Comparison of ENCODE assay signal across 8 mouse cellular contexts in the genomic region with DNA sequence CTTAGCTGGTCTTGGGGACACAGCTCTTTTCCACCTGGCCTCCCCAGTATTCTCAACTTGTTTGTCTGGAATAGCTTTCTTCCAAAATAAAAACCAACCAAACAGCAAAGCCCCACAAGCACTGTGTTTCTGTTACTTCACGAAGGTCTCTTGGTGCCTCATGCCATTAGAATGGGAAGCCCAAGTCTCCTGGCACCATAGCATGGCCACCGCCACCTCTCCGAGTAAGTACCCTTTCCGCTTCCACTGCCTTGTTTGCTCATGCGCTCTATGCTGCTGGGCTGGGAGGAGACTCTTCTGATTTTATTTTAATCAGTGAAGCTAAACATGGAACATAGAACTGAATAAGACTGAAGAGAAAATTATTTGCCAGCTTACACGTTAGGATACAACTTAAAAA. TPM values are rescaled to one million over a fixed set of nuclear protein-coding genes. Genes with fewer than 3 reads are reported as not detected.
A peak's percentile ranks its signal among the peaks of the same experiment; 100 is the strongest.
DNase-seq lines count a peak whose midpoint lies in the region; ATAC-seq and TF ChIP-seq lines count a peak whose summit lies in the region.

No protein-coding gene starts in this region.

- no peaks in the 10 kb centered on the region for H3K9me3 ChIP-seq in kidney, embryonic 15.5 days (replicated peaks)
- H3K9me3 ChIP-seq in heart, embryonic 16.5 days (replicated peaks; ENCODE audit: control insufficient read depth, low read length), result no peaks in the 10 kb centered on the region
- no peaks in the 10 kb centered on the region for H3K9me3 ChIP-seq in liver, postnatal 0 days (ENCODE audit: low read length)

- H3K27me3 ChIP-seq in kidney, embryonic 15.5 days, result no peaks in the 10 kb centered on the region
- no peaks in the 10 kb centered on the region for H3K27me3 ChIP-seq in heart, embryonic 16.5 days (ENCODE audit: control insufficient read depth, insufficient read depth, low read length)
- no peaks in the 10 kb centered on the region for H3K27me3 ChIP-seq in liver, postnatal 0 days (ENCODE audit: insufficient read depth, low read length)

- no peak overlapping the region for H3K9ac ChIP-seq in kidney, embryonic 15.5 days
- no peak overlapping the region for H3K9ac ChIP-seq in heart, embryonic 16.5 days (ENCODE audit: low read length)
- 0 out of 2 replicates have a peak overlapping the region, but pooled peaks have one; percentile 39 for H3K9ac ChIP-seq in liver, postnatal 0 days (replicated peaks)

- peaks cover 5% of the 10 kb centered on the region; the same call in 1 of the 2 replicates for H3K36me3 ChIP-seq in kidney, embryonic 15.5 days
- H3K36me3 ChIP-seq in heart, embryonic 16.5 days (ENCODE audit: control insufficient read depth, insufficient read depth), result no peaks in the 10 kb centered on the region
- no peaks in the 10 kb centered on the region; the same call in 1 of the 2 replicates for H3K36me3 ChIP-seq in liver, postnatal 0 days (replicated peaks; ENCODE audit: insufficient read depth, low read length)

- no peak overlapping the region for H3K4me3 ChIP-seq in kidney, embryonic 15.5 days (replicated peaks)
- peak overlapping the region; percentile 30 for H3K4me3 ChIP-seq in heart, embryonic 16.5 days (ENCODE audit: low read length)
- peak overlapping the region; percentile 87; the same call in 1 of the 2 replicates for H3K4me3 ChIP-seq in liver, postnatal 0 days (ENCODE audit: low read depth, low read length)

- H3K27ac ChIP-seq in kidney, embryonic 15.5 days, result no peak overlapping the region
- no peak overlapping the region for H3K27ac ChIP-seq in heart, embryonic 16.5 days (ENCODE audit: low read length)
- H3K27ac ChIP-seq in liver, postnatal 0 days (ENCODE audit: low read depth), result no peak overlapping the region

- TF ChIP-seq CTCF in brain, embryonic 14.5 days (IDR thresholded peaks at IDR 0.05; ENCODE audit: borderline replicate concordance, extremely low read depth, insufficient read depth, insufficient read length), result no peak
- no peak for TF ChIP-seq CTCF in liver, postnatal 0 days (IDR thresholded peaks at IDR 0.05; ENCODE audit: low read depth)

- DNase-seq in kidney, adult 9 months, result no peak
- peak; percentile 39 for DNase-seq in brain, embryonic 14.5 days (ENCODE audit: low read depth)
- no peak for DNase-seq in liver, postnatal 0 days
- DNase-seq in testis, postnatal 14 days (ENCODE audit: low spot score), result no peak
- DNase-seq in spleen, adult 12 weeks (ENCODE audit: low spot score), result no peak
- DNase-seq in spleen, adult 18-20 months, result no peak

- no peak for TF ChIP-seq POLR2A in brain, embryonic 14.5 days (IDR thresholded peaks at IDR 0.05; ENCODE audit: borderline replicate concordance, extremely low read depth, insufficient read depth, insufficient read length, poor library complexity, severe bottlenecking)

- H3K4me2 ChIP-seq in kidney, embryonic 15.5 days, result peak overlapping the region; percentile 22; the same call in 1 of the 2 replicates
- H3K4me2 ChIP-seq in heart, embryonic 16.5 days (ENCODE audit: low read depth, low read length), result peak overlapping the region; percentile 54
- H3K4me2 ChIP-seq in liver, postnatal 0 days (ENCODE audit: low read depth, low read length), result peak overlapping the region; percentile 87

- 83% methylated on average over 6 of the region's 6 CpGs for WGBS in kidney, embryonic 15.5 days
- WGBS in heart, embryonic 16.5 days, result 77% methylated on average over 6 of the region's 6 CpGs
- WGBS in liver, postnatal 0 days (ENCODE audit: insufficient replicate concordance), result 75% methylated on average over 6 of the region's 6 CpGs

- ATAC-seq in kidney, embryonic 15.5 days (replicated peaks; ENCODE audit: low FRiP score), result no peak
- ATAC-seq in heart, embryonic 16.5 days (replicated peaks; ENCODE audit: extremely low read depth, insufficient read depth, low FRiP score), result no peak
- ATAC-seq in liver, postnatal 0 days, result no peak

- no peak for TF ChIP-seq EP300 in liver, postnatal 0 days (IDR thresholded peaks at IDR 0.05; ENCODE audit: low read depth)

- peaks cover 44% of the 10 kb centered on the region for H3K4me1 ChIP-seq in kidney, embryonic 15.5 days
- peaks cover 42% of the 10 kb centered on the region for H3K4me1 ChIP-seq in heart, embryonic 16.5 days (ENCODE audit: control insufficient read depth, insufficient read depth, low read length)
- H3K4me1 ChIP-seq in liver, postnatal 0 days (ENCODE audit: insufficient read depth), result peaks cover 25% of the 10 kb centered on the region

RNA-seq across cellular contexts. Expression of a gene that starts 2.3 kb away (rescaled TPM):
- polyA plus RNA-seq in kidney, embryonic 15.5 days (2015; fragmentation: Nextera tagmentation; extraction: Ambion mirVana), result 92.7 and 104 TPM in 2 replicates
- polyA plus RNA-seq in brain, embryonic 14.5 days (2012; rRNA removed), result 22.3 and 49.9 TPM in 2 replicates
- polyA plus RNA-seq in heart, embryonic 16.5 days (2015; fragmentation: Nextera tagmentation; extraction: Ambion mirVana), result 144 and 148 TPM in 2 replicates
- 84.8 and 91.2 TPM in 2 replicates for polyA plus RNA-seq in liver, postnatal 0 days (2015; fragmentation: Nextera tagmentation; extraction: Ambion mirVana)

RNA-seq across cellular contexts. Expression of a gene that starts 42.9 kb away (rescaled TPM):
- polyA plus RNA-seq in kidney, embryonic 15.5 days (2015; fragmentation: Nextera tagmentation; extraction: Ambion mirVana), result 10.4 and 11.4 TPM in 2 replicates
- polyA plus RNA-seq in brain, embryonic 14.5 days (2012; rRNA removed), result 0.34 and 0.54 TPM in 2 replicates
- polyA plus RNA-seq in heart, embryonic 16.5 days (2015; fragmentation: Nextera tagmentation; extraction: Ambion mirVana), result 16.6 and 18.0 TPM in 2 replicates
- polyA plus RNA-seq in liver, postnatal 0 days (2015; fragmentation: Nextera tagmentation; extraction: Ambion mirVana), result 8.3 and 8.5 TPM in 2 replicates

Comparison
In these comparisons a context has a peak if more than half of its experiments do, and no peak if none do; other contexts are left out.
1. H3K4me2 ChIP-seq: peak in every context shown above with its lines; median percentile 87 in liver, postnatal 0 days; 54 in heart, embryonic 16.5 days; 22 in kidney, embryonic 15.5 days.